Mouse (Mus musculus) heart, embryonic 11.5 days (tissue): ENCODE results near the gene Oxct2a. TPM values are rescaled to one million over a fixed set of nuclear protein-coding genes. Genes with fewer than 3 reads are reported as not detected.

Experiments
- ATAC-seq: fragments of 200-750 bp; cut with Nextera tagmentation; replicated peaks from 2 replicates; pipeline ENCODE4 v1.8.0; 2017; ENCODE audit warnings: moderate library complexity; ENCODE audit not compliant: insufficient number of reproducible peaks, low FRiP score, low TSS enrichment
- H3K27ac ChIP-seq: fragments of 300-500 bp; sonication (generic); 2 replicates; pipeline ENCODE4 v1.5.1; 2014; ENCODE audit warnings: mild to moderate bottlenecking, low read depth, low read length
- H3K27me3 ChIP-seq: fragments of 300-500 bp; sonication (generic); 2 replicates; pipeline ENCODE4 v1.6.1; 2014; ENCODE audit warnings: mild to moderate bottlenecking, low read length, mixed read lengths; ENCODE audit not compliant: control insufficient read depth, insufficient read depth
- H3K36me3 ChIP-seq: fragments of 300-500 bp; sonication (generic); 2 replicates; pipeline ENCODE4 v1.6.1; 2014; ENCODE audit warnings: mild to moderate bottlenecking, low read length, moderate library complexity, mixed read lengths; ENCODE audit not compliant: control insufficient read depth, insufficient read depth
- H3K4me1 ChIP-seq: fragments of 300-500 bp; sonication (generic); 2 replicates; pipeline ENCODE4 v1.6.1; 2014; ENCODE audit warnings: low read length; ENCODE audit not compliant: control insufficient read depth, insufficient read depth
- H3K4me2 ChIP-seq: fragments of 300-500 bp; sonication (generic); 2 replicates; pipeline ENCODE4 v1.6.1; 2014; ENCODE audit warnings: mild to moderate bottlenecking, moderate library complexity
- H3K4me3 ChIP-seq: fragments of 300-500 bp; sonication (generic); 2 replicates; pipeline ENCODE4 v1.5.1; 2014; ENCODE audit warnings: low read depth, low read length
- H3K9ac ChIP-seq: fragments of 300-500 bp; sonication (generic); 2 replicates; pipeline ENCODE4 v1.6.1; 2014; ENCODE audit warnings: mild to moderate bottlenecking, low read depth, low read length, moderate library complexity
- H3K9me3 ChIP-seq: fragments of 300-500 bp; sonication (generic); replicated peaks from 2 replicates; pipeline ENCODE4 v1.6.1; 2016; ENCODE audit warnings: low read length; ENCODE audit not compliant: control insufficient read depth
- WGBS: fragments of 180-500 bp; shearing (Covaris S2); extraction: QIAGEN DNeasy Blood & Tissue Kit; methylation state at CpG from one replicate; pipeline ENCODE4 v1.1.7; 2014; ENCODE audit not compliant: insufficient replicate concordance; 5-methylcytosine and 5-hydroxymethylcytosine counted together
- polyA plus RNA-seq: library from polyadenylated mRNA; unstranded; fragments of >200 nt; fragmentation: Nextera tagmentation; extraction: Ambion mirVana; gene quantifications from 2 replicates; pipeline ENCODE4 v1.2.1, GENCODE M21; 2014

Gene Oxct2a
- polyA plus RNA-seq, 1 experiment from 2014 or later, result not detected

GRCm38 (mm10) chr4:123280117-123280516 is 43.3 kb downstream of the Oxct2a start:
- WGBS, result 61% methylated on average over 3 of the region's 3 CpGs
- no peak overlapping the region for H3K9ac ChIP-seq
- no peak for ATAC-seq
- H3K4me3 ChIP-seq, result no peak overlapping the region
- H3K36me3 ChIP-seq, result no peaks in the 10 kb centered on the region
- H3K4me1 ChIP-seq, result peaks cover 8% of the 10 kb centered on the region
- H3K4me2 ChIP-seq, result no peak overlapping the region
- no peak overlapping the region for H3K27ac ChIP-seq
- no peaks in the 10 kb centered on the region for H3K9me3 ChIP-seq
- no peaks in the 10 kb centered on the region for H3K27me3 ChIP-seq

Other genes starting within 250 kb of the Oxct2a start
- gene Bmp8b, start 218.5 kb downstream of the Oxct2a start, polyA plus RNA-seq, result not detected in 2 replicates
- gene Oxct2b, start 207.4 kb downstream of the Oxct2a start, polyA plus RNA-seq, result not detected in 2 replicates
- gene Ppie, start 183.7 kb downstream of the Oxct2a start, polyA plus RNA-seq, result 63.4 and 65.1 TPM in 2 replicates
- gene Hpcal4, start 140.4 kb downstream of the Oxct2a start, polyA plus RNA-seq, result 1.9 and 2.4 TPM in 2 replicates
- gene Nt5c1a, start 122.1 kb downstream of the Oxct2a start, polyA plus RNA-seq, result 0.37 and 0.39 TPM in 2 replicates
- 6.2 and 6.7 TPM in 2 replicates for gene Heyl, start 90.1 kb downstream of the Oxct2a start, polyA plus RNA-seq
- gene Pabpc4, start 61.3 kb downstream of the Oxct2a start, polyA plus RNA-seq, result 64.9 and 83.5 TPM in 2 replicates
- 0.10 TPM in 1 of 2 replicates, not detected in the other for gene Bmp8a, start 19.6 kb upstream of the Oxct2a start, polyA plus RNA-seq